Mouse (Mus musculus): Measurements from ENCODE around the gene Brd2. TPM values are rescaled to one million over a fixed set of nuclear protein-coding genes. Genes with fewer than 3 reads are reported as not detected.
A peak's percentile ranks its signal among the peaks of the same experiment; 100 is the strongest.

Gene Brd2
- polyA plus RNA-seq, 1 experiment from 2014 or later, result 74.9 TPM

DNA sequence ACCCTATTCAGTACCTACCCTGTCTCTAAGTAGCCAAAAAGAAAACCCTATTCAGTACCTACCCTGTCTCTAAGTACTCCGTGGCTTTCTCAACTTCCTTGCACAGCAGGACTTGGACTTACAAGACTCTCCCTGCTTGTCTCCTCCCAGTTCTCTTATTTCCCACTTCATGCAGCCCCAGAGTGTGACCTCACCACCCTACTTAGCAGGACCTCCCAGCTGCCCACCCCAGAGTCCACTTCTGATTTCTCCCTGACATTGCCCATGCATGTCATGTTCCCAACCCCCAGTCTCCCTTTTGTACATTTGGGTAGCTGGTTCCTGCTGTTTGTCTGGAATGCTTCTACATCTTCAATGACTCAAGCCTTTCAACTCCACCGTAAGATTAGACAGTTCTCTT is 1.1 kb upstream of the Brd2 start:
- no peak for ATAC-seq (ENCODE audit: insufficient number of reproducible peaks, insufficient read depth, low FRiP score, low read depth)
- Histone ChIP-seq H3K9ac (ENCODE audit: low read length) (peak overlapping the region; percentile 98), H3K9me3 (ENCODE audit: control insufficient read depth, low read length) (no peaks in the 10 kb centered on the region), H3K27me3 (ENCODE audit: control insufficient read depth, insufficient read depth, low read length) (no peaks in the 10 kb centered on the region), H3K4me1 (ENCODE audit: control insufficient read depth in 2 of 2, insufficient read depth in 2 of 2, low read length in 2 of 2) (peaks cover 7 to 18% of the 10 kb centered on the region in 2 experiments), H3K27ac (replicated peaks in 1 of 2; ENCODE audit: control insufficient read depth in 1 of 2, insufficient read depth in 1 of 2, low read depth in 2 of 2, low read length in 2 of 2) (peak overlapping the region; percentile 100), H3K4me2 (ENCODE audit: low read length) (peak overlapping the region; percentile 91), H3K36me3 (ENCODE audit: control insufficient read depth, insufficient read depth, low read length) (peaks cover 15% of the 10 kb centered on the region), H3K4me3 (ENCODE audit: control insufficient read depth in 1 of 2, insufficient read depth in 1 of 2, low read depth in 1 of 2, low read length in 2 of 2) (peak overlapping the region; percentile 54 to 87)
- 0% methylated on average over 2 of the region's 2 CpGs for WGBS

DNA sequence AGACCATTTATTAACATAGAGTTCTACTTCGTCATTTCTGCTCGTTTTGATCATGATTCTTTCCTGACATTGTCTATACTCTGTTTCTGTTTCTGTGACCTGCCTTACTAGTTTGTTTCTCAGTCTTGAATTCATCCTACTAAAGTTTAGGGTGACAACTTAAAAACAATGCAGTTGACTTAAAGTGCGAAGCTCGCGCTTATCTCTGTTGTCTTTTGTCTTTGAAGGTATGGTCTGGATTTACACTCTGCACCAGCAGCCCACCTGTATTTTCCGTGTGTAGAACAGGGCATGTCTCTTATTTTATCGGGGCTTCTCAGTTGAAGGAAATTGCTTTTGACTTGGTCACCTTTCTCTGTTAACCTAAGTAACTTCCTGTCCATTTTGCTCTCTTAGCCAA is 677 bp upstream of the Brd2 start:
- H3K4me3 ChIP-seq (ENCODE audit: control insufficient read depth in 1 of 2, insufficient read depth in 1 of 2, low read depth in 1 of 2, low read length in 2 of 2), result peak overlapping the region; percentile 54 to 87
- peak overlapping the region; percentile 98 for H3K9ac ChIP-seq (ENCODE audit: low read length)
- peak overlapping the region; percentile 100 for H3K27ac ChIP-seq (replicated peaks in 1 of 2; ENCODE audit: control insufficient read depth in 1 of 2, insufficient read depth in 1 of 2, low read depth in 2 of 2, low read length in 2 of 2)
- no peaks in the 10 kb centered on the region for H3K9me3 ChIP-seq (ENCODE audit: control insufficient read depth, low read length)
- WGBS, result 3% methylated on average over 7 of the region's 7 CpGs
- peaks cover 7 to 14% of the 10 kb centered on the region in 2 experiments for H3K4me1 ChIP-seq (ENCODE audit: control insufficient read depth in 2 of 2, insufficient read depth in 2 of 2, low read length in 2 of 2)
- ATAC-seq (ENCODE audit: insufficient number of reproducible peaks, insufficient read depth, low FRiP score, low read depth), result no peak
- H3K27me3 ChIP-seq (ENCODE audit: control insufficient read depth, insufficient read depth, low read length), result no peaks in the 10 kb centered on the region
- H3K36me3 ChIP-seq (ENCODE audit: control insufficient read depth, insufficient read depth, low read length), result peaks cover 19% of the 10 kb centered on the region
- H3K4me2 ChIP-seq (ENCODE audit: low read length), result peak overlapping the region; percentile 91

DNA sequence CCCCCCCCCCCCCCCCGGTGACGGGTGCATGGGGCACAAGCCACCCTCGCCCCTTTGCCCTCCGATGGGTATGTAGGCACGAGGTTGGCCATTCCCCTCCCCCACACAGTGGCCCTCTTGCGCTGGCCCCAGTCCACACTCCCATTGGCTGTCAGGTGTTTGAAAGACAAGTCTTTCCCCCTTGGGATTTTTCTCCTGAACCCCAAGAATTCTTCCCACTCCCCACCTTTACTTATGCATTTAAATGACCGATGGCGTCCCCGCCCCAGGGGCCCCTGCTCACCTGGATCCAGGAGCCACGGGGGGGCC is 601 bp downstream of the Brd2 start:
- no peak for ATAC-seq (ENCODE audit: insufficient number of reproducible peaks, insufficient read depth, low FRiP score, low read depth)
- Histone ChIP-seq H3K9me3 (ENCODE audit: control insufficient read depth, low read length) (no peaks in the 10 kb centered on the region), H3K27ac (replicated peaks in 1 of 2; ENCODE audit: control insufficient read depth in 1 of 2, insufficient read depth in 1 of 2, low read depth in 2 of 2, low read length in 2 of 2) (peak overlapping the region; percentile 100), H3K4me3 (ENCODE audit: control insufficient read depth in 1 of 2, insufficient read depth in 1 of 2, low read depth in 1 of 2, low read length in 2 of 2) (peak overlapping the region; percentile 54 to 87), H3K36me3 (ENCODE audit: control insufficient read depth, insufficient read depth, low read length) (peaks cover 32% of the 10 kb centered on the region), H3K27me3 (ENCODE audit: control insufficient read depth, insufficient read depth, low read length) (no peaks in the 10 kb centered on the region), H3K4me1 (ENCODE audit: control insufficient read depth in 2 of 2, insufficient read depth in 2 of 2, low read length in 2 of 2) (peaks cover 7 to 18% of the 10 kb centered on the region in 2 experiments), H3K9ac (ENCODE audit: low read length) (peak overlapping the region; percentile 98), H3K4me2 (ENCODE audit: low read length) (peak overlapping the region; percentile 91)
- 0% methylated on average over 9 of the region's 10 CpGs for WGBS

DNA sequence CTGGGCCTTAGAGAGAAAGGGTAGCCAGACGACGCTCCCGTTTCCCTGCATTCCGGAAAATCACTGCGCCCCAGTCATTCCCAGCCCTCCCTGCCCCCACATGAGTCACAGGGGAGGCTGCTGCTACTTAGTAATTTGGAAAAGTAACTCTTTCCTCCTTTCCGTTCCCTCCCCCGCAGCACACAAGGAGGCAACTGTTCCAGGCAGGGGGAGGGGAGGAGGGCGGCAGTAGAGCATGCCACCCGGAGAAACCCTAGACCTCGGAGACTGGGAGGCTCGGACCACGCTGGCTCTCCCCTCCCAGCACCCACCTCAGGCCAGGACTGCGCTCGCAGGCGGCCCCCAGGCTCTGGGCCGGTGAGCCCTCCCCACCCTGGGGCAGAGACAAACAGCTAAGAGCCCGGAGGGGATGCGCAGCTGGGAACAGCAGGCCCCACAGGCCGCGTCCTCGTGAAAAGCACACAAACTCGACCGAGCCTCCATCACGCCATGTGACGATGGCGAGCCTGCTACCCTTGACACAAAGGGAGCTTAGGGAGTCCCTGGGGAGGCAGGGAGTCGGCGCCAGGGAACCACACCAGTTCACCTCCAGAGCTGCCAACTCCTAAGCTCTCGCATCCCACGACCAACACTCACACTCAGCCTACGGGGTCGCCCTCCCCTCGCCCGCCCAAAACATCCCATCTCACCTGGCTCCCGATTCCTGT is 1.1 kb downstream of the Brd2 start:
- Histone ChIP-seq H3K9me3 (ENCODE audit: control insufficient read depth, low read length) (no peaks in the 10 kb centered on the region), H3K36me3 (ENCODE audit: control insufficient read depth, insufficient read depth, low read length) (peaks cover 35% of the 10 kb centered on the region), H3K27me3 (ENCODE audit: control insufficient read depth, insufficient read depth, low read length) (no peaks in the 10 kb centered on the region), H3K4me3 (ENCODE audit: control insufficient read depth in 1 of 2, insufficient read depth in 1 of 2, low read depth in 1 of 2, low read length in 2 of 2) (peak overlapping the region; percentile 54 to 87), H3K9ac (ENCODE audit: low read length) (peak overlapping the region; percentile 98), H3K4me1 (ENCODE audit: control insufficient read depth in 2 of 2, insufficient read depth in 2 of 2, low read length in 2 of 2) (peaks cover 10 to 23% of the 10 kb centered on the region in 2 experiments), H3K4me2 (ENCODE audit: low read length) (peak overlapping the region; percentile 91), H3K27ac (replicated peaks in 1 of 2; ENCODE audit: control insufficient read depth in 1 of 2, insufficient read depth in 1 of 2, low read depth in 2 of 2, low read length in 2 of 2) (peak overlapping the region; percentile 100)
- 2% methylated on average over 25 of the region's 35 CpGs for WGBS
- peak; percentile 37 for ATAC-seq (ENCODE audit: insufficient number of reproducible peaks, insufficient read depth, low FRiP score, low read depth)

DNA sequence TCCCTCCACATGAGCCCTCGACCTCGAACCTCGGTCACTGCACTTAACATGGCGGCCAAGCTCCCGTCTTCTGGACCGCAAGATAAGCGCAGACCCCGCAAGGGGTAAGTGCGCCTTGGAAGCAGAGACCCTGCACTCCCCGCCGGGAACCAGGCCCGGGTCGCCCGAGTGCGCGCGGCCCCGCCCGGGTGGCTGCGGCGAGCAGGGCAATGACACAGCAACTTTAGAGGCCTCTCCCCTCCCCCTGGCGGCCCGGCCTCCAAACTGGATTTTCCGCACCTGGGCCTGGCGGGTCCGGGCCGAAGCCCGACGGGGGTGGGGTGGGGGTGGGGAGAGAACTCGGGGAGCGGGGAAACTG is 1.6 kb downstream of the Brd2 start:
- Histone ChIP-seq H3K9me3 (ENCODE audit: control insufficient read depth, low read length) (no peaks in the 10 kb centered on the region), H3K36me3 (ENCODE audit: control insufficient read depth, insufficient read depth, low read length) (peaks cover 35% of the 10 kb centered on the region), H3K27me3 (ENCODE audit: control insufficient read depth, insufficient read depth, low read length) (no peaks in the 10 kb centered on the region), H3K4me2 (ENCODE audit: low read length) (peak overlapping the region; percentile 91), H3K4me1 (ENCODE audit: control insufficient read depth in 2 of 2, insufficient read depth in 2 of 2, low read length in 2 of 2) (peaks cover 10 to 25% of the 10 kb centered on the region in 2 experiments), H3K27ac (replicated peaks in 1 of 2; ENCODE audit: control insufficient read depth in 1 of 2, insufficient read depth in 1 of 2, low read depth in 2 of 2, low read length in 2 of 2) (peak overlapping the region; percentile 100), H3K4me3 (ENCODE audit: control insufficient read depth in 1 of 2, insufficient read depth in 1 of 2, low read depth in 1 of 2, low read length in 2 of 2) (peak overlapping the region; percentile 54 to 87), H3K9ac (ENCODE audit: low read length) (peak overlapping the region; percentile 98)
- peak; percentile 20 for ATAC-seq (ENCODE audit: insufficient number of reproducible peaks, insufficient read depth, low FRiP score, low read depth)
- 1% methylated on average over 31 of the region's 31 CpGs for WGBS

DNA sequence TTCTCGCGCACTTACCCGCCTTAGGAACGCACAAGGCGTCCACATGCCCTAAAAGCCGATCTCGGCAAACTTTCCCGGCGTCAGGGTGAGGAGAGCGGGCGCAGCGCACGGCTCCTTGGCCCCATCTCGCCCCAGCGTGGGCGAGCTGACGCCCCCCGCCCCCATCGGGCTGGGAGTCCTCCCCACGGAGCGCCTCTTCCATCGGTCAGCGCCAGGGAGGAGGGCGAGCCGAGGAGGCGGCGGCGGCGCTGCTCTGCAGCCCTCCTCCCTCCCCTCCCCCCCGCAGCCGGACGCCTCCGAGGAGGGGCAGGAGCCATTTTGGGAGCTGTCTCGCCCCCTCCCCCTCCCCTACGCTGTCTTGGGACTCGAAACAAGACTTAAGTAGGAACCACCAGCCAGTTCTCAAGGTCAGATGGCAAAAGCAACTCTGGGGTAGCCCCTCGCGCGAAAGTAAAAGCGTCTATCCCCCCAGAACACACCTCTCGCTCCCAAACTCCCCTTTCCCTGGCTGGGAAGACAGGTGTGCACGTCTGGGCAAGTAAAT is 2.2 kb downstream of the Brd2 start:
- peak overlapping the region; percentile 54 to 87 for H3K4me3 ChIP-seq (ENCODE audit: control insufficient read depth in 1 of 2, insufficient read depth in 1 of 2, low read depth in 1 of 2, low read length in 2 of 2)
- H3K27me3 ChIP-seq (ENCODE audit: control insufficient read depth, insufficient read depth, low read length), result no peaks in the 10 kb centered on the region
- no peaks in the 10 kb centered on the region for H3K9me3 ChIP-seq (ENCODE audit: control insufficient read depth, low read length)
- WGBS, result under 1% methylated on average over 28 of the region's 42 CpGs
- H3K4me2 ChIP-seq (ENCODE audit: low read length), result peak overlapping the region; percentile 91
- H3K9ac ChIP-seq (ENCODE audit: low read length), result peak overlapping the region; percentile 98
- H3K27ac ChIP-seq (replicated peaks in 1 of 2; ENCODE audit: control insufficient read depth in 1 of 2, insufficient read depth in 1 of 2, low read depth in 2 of 2, low read length in 2 of 2), result peak overlapping the region; percentile 100
- ATAC-seq (ENCODE audit: insufficient number of reproducible peaks, insufficient read depth, low FRiP score, low read depth), result peak; percentile 14; the same call in 1 of the 2 replicates
- H3K36me3 ChIP-seq (ENCODE audit: control insufficient read depth, insufficient read depth, low read length), result peaks cover 38% of the 10 kb centered on the region
- H3K4me1 ChIP-seq (ENCODE audit: control insufficient read depth in 2 of 2, insufficient read depth in 2 of 2, low read length in 2 of 2), result peaks cover 10 to 26% of the 10 kb centered on the region in 2 experiments

DNA sequence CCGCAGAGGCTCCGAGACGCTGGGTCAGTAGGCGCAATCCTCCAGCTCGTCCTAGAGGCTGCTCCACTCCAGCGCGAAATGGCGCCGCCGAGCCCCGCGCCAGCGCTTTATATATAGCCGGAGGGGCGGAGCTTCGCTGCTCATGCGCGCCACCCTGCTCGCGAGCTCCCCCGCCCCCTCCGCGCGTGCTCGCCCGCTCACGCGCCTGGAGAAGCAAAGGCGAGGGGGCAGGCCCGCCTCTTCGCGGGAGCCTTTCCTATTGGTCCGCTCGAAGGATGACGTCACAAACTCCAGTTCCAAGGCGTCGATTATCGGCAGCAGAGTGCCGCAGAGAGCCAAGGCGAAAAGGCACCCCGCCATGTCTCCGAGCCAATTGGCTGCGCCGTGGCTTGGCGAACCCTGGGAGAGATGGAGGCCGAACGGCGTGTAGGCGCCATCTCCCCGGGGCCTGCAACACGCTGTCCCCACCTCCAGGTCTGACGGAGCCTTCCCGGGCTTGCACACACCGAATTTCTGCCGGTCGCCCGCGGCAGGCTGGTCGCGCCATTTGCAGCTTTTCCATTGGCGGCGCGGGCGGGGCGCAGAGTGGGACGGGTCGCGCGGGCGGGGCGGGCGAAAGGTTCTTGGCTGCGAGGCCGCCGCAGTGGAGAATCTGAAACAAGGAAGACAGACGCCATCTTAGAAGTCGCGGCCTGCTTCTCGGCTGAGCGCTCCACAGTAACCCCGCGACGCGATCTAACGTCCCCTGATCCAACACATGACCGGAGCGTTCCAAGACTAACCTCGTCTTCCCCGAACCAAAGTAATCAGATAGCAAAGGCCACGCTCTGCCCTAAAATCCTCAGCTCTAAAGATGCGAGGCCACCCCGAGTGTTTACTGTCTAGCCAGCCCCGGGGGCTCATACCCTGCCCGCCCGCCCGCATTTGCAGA is 2.9 kb downstream of the Brd2 start, which contains the start of gene H2-DMa:
Gene H2-DMa, plus strand, starts transcription at position 293 of the 931 bp plus-strand sequence.
- Histone ChIP-seq H3K36me3 (ENCODE audit: control insufficient read depth, insufficient read depth, low read length) (peaks cover 45% of the 10 kb centered on the region), H3K4me1 (ENCODE audit: control insufficient read depth in 2 of 2, insufficient read depth in 2 of 2, low read length in 2 of 2) (peaks cover 10 to 26% of the 10 kb centered on the region in 2 experiments), H3K4me2 (ENCODE audit: low read length) (peak within 1 kb of the TSS; percentile 91), H3K27me3 (ENCODE audit: control insufficient read depth, insufficient read depth, low read length) (no peaks in the 10 kb centered on the region), H3K9ac (ENCODE audit: low read length) (peak within 1 kb of the TSS; percentile 98), H3K27ac (replicated peaks in 1 of 2; ENCODE audit: control insufficient read depth in 1 of 2, insufficient read depth in 1 of 2, low read depth in 2 of 2, low read length in 2 of 2) (peak within 1 kb of the TSS; percentile 100), H3K9me3 (ENCODE audit: control insufficient read depth, low read length) (no peaks in the 10 kb centered on the region), H3K4me3 (ENCODE audit: control insufficient read depth in 1 of 2, insufficient read depth in 1 of 2, low read depth in 1 of 2, low read length in 2 of 2) (peak within 1 kb of the TSS; percentile 87 to 90)
- WGBS, result under 1% methylated on average over 96 of the region's 96 CpGs
- peak; percentile 60 for ATAC-seq (ENCODE audit: insufficient number of reproducible peaks, insufficient read depth, low FRiP score, low read depth)
